Mouse (Mus musculus) forebrain, postnatal 0 days (tissue): ENCODE measurements around the gene Zfp324. TPM values are rescaled to one million over a fixed set of nuclear protein-coding genes. Genes with fewer than 3 reads are reported as not detected.

ENCODE experiments used
- ATAC-seq: fragments of 200-750 bp; cut with Nextera tagmentation; 2 replicates; pipeline ENCODE4 v1.8.0; 2017; ENCODE audit warnings: mild to moderate bottlenecking, moderate library complexity
- DNase-seq: peaks from one replicate; pipeline ENCODE4 v3.0.0-alpha.2; 2015
- H3K27ac ChIP-seq: fragments of 300-500 bp; sonication (generic); 2 replicates; pipeline ENCODE4 v1.5.1; 2014; ENCODE audit warnings: low read depth, mild to moderate bottlenecking, antibody characterized with exemption, low read length, moderate library complexity, mixed read lengths
- H3K27me3 ChIP-seq: fragments of 300-500 bp; sonication (generic); 2 replicates; pipeline ENCODE4 v1.6.1; 2014; ENCODE audit warnings: mild to moderate bottlenecking, low read length, mixed read lengths; ENCODE audit not compliant: insufficient read depth
- H3K36me3 ChIP-seq: fragments of 300-500 bp; sonication (generic); 2 replicates; pipeline ENCODE4 v1.6.1; 2014; ENCODE audit warnings: mild to moderate bottlenecking, moderate library complexity; ENCODE audit not compliant: insufficient read depth
- H3K4me1 ChIP-seq: fragments of 300-500 bp; sonication (generic); 2 replicates; pipeline ENCODE4 v1.6.1; 2014; ENCODE audit warnings: antibody characterized with exemption; ENCODE audit not compliant: insufficient read depth
- H3K4me2 ChIP-seq: fragments of 300-500 bp; sonication (generic); 2 replicates; pipeline ENCODE4 v1.6.1; 2014; ENCODE audit warnings: low read depth, mild to moderate bottlenecking, moderate library complexity
- H3K4me3 ChIP-seq: fragments of 300-500 bp; sonication (generic); 2 replicates; pipeline ENCODE4 v1.5.1; 2014; ENCODE audit warnings: low read depth, low read length, mixed read lengths
- H3K9ac ChIP-seq: fragments of 300-500 bp; sonication (generic); 2 replicates; pipeline ENCODE4 v1.6.1; 2014; ENCODE audit warnings: mild to moderate bottlenecking
- H3K9me3 ChIP-seq: fragments of 300-500 bp; sonication (generic); 2 replicates; pipeline ENCODE4 v1.6.1; 2016; ENCODE audit warnings: low read length
- CTCF ChIP-seq: sonication (generic); IDR thresholded peaks from 2 replicates; pipeline ENCODE4 v1.5.1; 2016; ENCODE audit warnings: antibody characterized with exemption, control low read depth, low read depth
- WGBS: fragments of 180-500 bp; shearing (Covaris S2); extraction: QIAGEN DNeasy Blood & Tissue Kit; methylation state at CpG from one replicate; pipeline ENCODE4 v1.1.7; 2014; 5-methylcytosine and 5-hydroxymethylcytosine counted together
- polyA plus RNA-seq: library from polyadenylated mRNA; unstranded; fragments of >200 nt; fragmentation: Nextera tagmentation; extraction: Ambion mirVana; gene quantifications from 2 replicates; pipeline ENCODE4 v1.2.1, GENCODE M21; 2015
- total RNA-seq: library from RNA; depleted of rRNA; stranded (reverse); fragments of >200 nt; gene quantifications from 2 replicates; pipeline ENCODE4 v1.2.3, GENCODE M21; 2014; rRNA removed

The Zfp324 gene
- total and polyA plus RNA-seq, 2 experiments from 2014 or later: 8.8 to 32.9 TPM

- Histone ChIP-seq H3K4me1 (0 out of 2 replicates have a peak, but pooled peaks cover 6% of the 10 kb centered on the region), H3K36me3 (peaks cover 32% of the 10 kb centered on the region), H3K9ac (peak overlapping the region; percentile 86), H3K4me3 (peak overlapping the region; percentile 79), H3K27me3 (no peaks in the 10 kb centered on the region), H3K27ac (peak overlapping the region; percentile 95), H3K4me2 (peak overlapping the region; percentile 74), H3K9me3 (no peaks in the 10 kb centered on the region)
- DNase-seq: peak; percentile 97
- ATAC-seq: peak; percentile 93
- TF ChIP-seq CTCF: peak; percentile 89
- WGBS: under 1% methylated on average over 42 of the region's 42 CpGs
Observed at GRCm38 (mm10) chr7:13009143-13010004, 43.7 kb downstream of the Zfp324 start.

- peak within 1 kb of the TSS; percentile 95 for H3K27ac ChIP-seq
- no peaks in the 10 kb centered on the region for H3K27me3 ChIP-seq
- peak within 1 kb of the TSS; percentile 74 for H3K4me2 ChIP-seq
- peak within 1 kb of the TSS; percentile 79 for H3K4me3 ChIP-seq
- peaks cover 25% of the 10 kb centered on the region for H3K36me3 ChIP-seq
- no peak for DNase-seq
- 10% methylated on average over 26 of the region's 26 CpGs for WGBS
- H3K4me1 ChIP-seq: 0 out of 2 replicates have a peak, but pooled peaks cover 6% of the 10 kb centered on the region
- peak within 1 kb of the TSS; percentile 86 for H3K9ac ChIP-seq
- H3K9me3 ChIP-seq: no peaks in the 10 kb centered on the region
- TF ChIP-seq CTCF: no peak
- no peak for ATAC-seq
Observed at GRCm38 (mm10) chr7:13010005-13010908, 44.6 kb downstream of the Zfp324 start, which contains the start of gene Zbtb45. TSS of gene Zbtb45 (minus strand) at chr7:13010034.

DNA sequence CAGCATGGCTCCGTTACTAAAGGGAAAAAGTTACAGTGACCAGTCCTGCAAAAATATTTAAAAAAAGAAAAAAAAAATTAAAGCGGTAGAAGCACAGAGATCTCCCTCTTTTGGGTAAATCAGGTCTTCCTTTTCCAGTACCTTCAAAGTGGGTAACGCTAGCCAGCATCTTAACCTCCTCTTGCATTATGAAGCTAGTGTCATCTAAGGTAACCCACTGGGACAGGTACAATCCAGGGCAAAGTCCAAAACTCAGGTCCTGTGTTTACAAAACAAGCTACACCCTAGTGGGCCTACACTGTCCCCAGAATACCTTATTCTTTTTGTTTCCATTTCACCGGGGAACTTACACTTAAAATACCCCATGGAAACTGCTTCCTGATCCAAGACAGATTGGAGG lies 48.0 kb downstream of the Zfp324 start:
- Histone ChIP-seq H3K4me3 (no peak overlapping the region), H3K9me3 (no peaks in the 10 kb centered on the region), H3K4me1 (0 out of 2 replicates have a peak, but pooled peaks cover 6% of the 10 kb centered on the region), H3K4me2 (no peak overlapping the region), H3K36me3 (no peaks in the 10 kb centered on the region), H3K9ac (no peak overlapping the region), H3K27me3 (no peaks in the 10 kb centered on the region), H3K27ac (no peak overlapping the region)
- TF ChIP-seq CTCF: no peak
- DNase-seq (no peak), ATAC-seq (no peak)
- 67% methylated on average over 4 of the region's 4 CpGs for WGBS

GRCm38 (mm10) chr7:13014275-13014839 lies 48.7 kb downstream of the Zfp324 start:
- 0 out of 2 replicates have a peak, but pooled peaks cover 6% of the 10 kb centered on the region for H3K4me1 ChIP-seq
- ATAC-seq: no peak
- H3K4me2 ChIP-seq: no peak overlapping the region
- WGBS: 40% methylated on average over 6 of the region's 6 CpGs
- no peak for DNase-seq
- no peaks in the 10 kb centered on the region for H3K27me3 ChIP-seq
- no peak for TF ChIP-seq CTCF
- H3K27ac ChIP-seq: no peak overlapping the region
- H3K9ac ChIP-seq: no peak overlapping the region
- H3K4me3 ChIP-seq: no peak overlapping the region
- no peaks in the 10 kb centered on the region for H3K36me3 ChIP-seq
- no peaks in the 10 kb centered on the region for H3K9me3 ChIP-seq

- no peak for DNase-seq
- Histone ChIP-seq H3K27ac (no peak overlapping the region), H3K4me1 (0 out of 2 replicates have a peak, but pooled peaks cover 5% of the 10 kb centered on the region), H3K4me3 (no peak overlapping the region), H3K36me3 (no peaks in the 10 kb centered on the region), H3K9ac (no peak overlapping the region), H3K9me3 (no peaks in the 10 kb centered on the region), H3K4me2 (no peak overlapping the region), H3K27me3 (no peaks in the 10 kb centered on the region)
- no peak for TF ChIP-seq CTCF
- 86% methylated on average over 1 of the region's 1 CpGs for WGBS
- ATAC-seq: no peak
Observed at GRCm38 (mm10) chr7:13015217-13015616, 49.6 kb downstream of the Zfp324 start.

DNA sequence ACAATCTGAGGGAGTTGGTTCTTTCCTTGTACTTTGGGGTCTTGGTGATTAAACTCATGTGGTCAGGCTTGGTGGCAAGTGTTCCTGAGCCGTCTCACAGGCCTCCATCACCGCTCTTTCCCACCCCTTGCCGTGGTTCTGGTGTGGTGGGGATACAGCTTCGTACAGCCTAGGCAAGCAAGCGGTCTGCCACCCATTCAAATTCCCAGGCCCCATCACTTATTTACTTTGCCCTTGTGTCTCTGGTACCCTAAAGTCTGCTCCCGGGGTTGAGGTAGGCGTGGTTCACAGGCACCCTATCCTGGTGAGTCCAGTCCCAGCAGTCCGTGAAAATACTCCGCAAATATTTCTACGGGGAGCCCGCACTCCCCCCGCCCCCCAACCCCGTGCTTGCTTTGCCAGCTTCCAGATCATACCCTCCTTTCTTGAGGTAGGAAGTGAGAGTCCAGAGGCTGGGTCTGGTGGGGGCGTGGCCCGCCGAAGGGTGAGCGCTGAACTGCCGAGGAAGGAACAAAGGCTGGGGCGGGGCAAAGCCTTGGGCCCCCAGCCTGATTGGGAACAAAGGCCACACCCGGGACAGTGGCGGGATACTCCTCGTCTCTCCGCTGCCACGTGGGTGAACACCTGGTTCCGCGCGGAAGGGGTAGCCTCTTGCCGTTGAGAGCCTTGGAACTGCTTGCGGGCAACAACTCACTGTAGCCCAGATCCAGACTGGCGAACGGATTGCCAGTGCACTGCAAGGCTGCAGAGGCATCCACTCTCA lies 57.3 kb downstream of the Zfp324 start:
- TF ChIP-seq CTCF: no peak
- peak overlapping the region; percentile 89 for H3K4me3 ChIP-seq
- WGBS: 3% methylated on average over 31 of the region's 31 CpGs
- peaks cover 11% of the 10 kb centered on the region for H3K4me1 ChIP-seq
- ATAC-seq (0 out of 2 replicates have a peak, but pooled peaks have one; percentile 1), DNase-seq (peak; percentile 69)
- peak overlapping the region; percentile 82 for H3K9ac ChIP-seq
- H3K27me3 ChIP-seq: no peaks in the 10 kb centered on the region
- H3K36me3 ChIP-seq: peaks cover 19% of the 10 kb centered on the region
- H3K27ac ChIP-seq: peak overlapping the region; percentile 99
- no peaks in the 10 kb centered on the region for H3K9me3 ChIP-seq
- peak overlapping the region; percentile 95 for H3K4me2 ChIP-seq

Other genes with a start within 250 kb of the Zfp324 start
- 0.10 and 0.15 TPM in 2 replicates for gene Vmn2r56, start 230.8 kb upstream of the Zfp324 start, total RNA-seq
- gene Vmn2r56, start 230.8 kb upstream of the Zfp324 start, polyA plus RNA-seq: 0.02 TPM in 1 of 2 replicates, not detected in the other
- gene Zscan18, start 162.2 kb upstream of the Zfp324 start, total RNA-seq: 28.4 and 36.7 TPM in 2 replicates
- gene Zscan18, start 162.2 kb upstream of the Zfp324 start, polyA plus RNA-seq: 13.3 and 17.8 TPM in 2 replicates
- 20.6 and 26.6 TPM in 2 replicates for gene Zfp329, start 147.0 kb upstream of the Zfp324 start, total RNA-seq
- 8.1 and 14.2 TPM in 2 replicates for gene Zfp329, start 147.0 kb upstream of the Zfp324 start, polyA plus RNA-seq
- gene Zfp110, start 131.1 kb upstream of the Zfp324 start, total RNA-seq: 34.9 and 43.2 TPM in 2 replicates
- 15.4 and 18.5 TPM in 2 replicates for gene Zfp110, start 131.1 kb upstream of the Zfp324 start, polyA plus RNA-seq
- 17.7 and 18.5 TPM in 2 replicates for gene Zfp128, start 84.7 kb upstream of the Zfp324 start, total RNA-seq
- 1.5 and 2.0 TPM in 2 replicates for gene Zfp128, start 84.7 kb upstream of the Zfp324 start, polyA plus RNA-seq
- gene Zscan22, start 68.0 kb upstream of the Zfp324 start, total RNA-seq: 7.0 and 8.3 TPM in 2 replicates
- 2.8 and 3.5 TPM in 2 replicates for gene Zscan22, start 68.0 kb upstream of the Zfp324 start, polyA plus RNA-seq
- gene Rps5, start 43.5 kb upstream of the Zfp324 start, total RNA-seq: 1,758 and 2,185 TPM in 2 replicates
- gene Rps5, start 43.5 kb upstream of the Zfp324 start, polyA plus RNA-seq: 679 and 877 TPM in 2 replicates
- gene Rnf225, start 38.4 kb upstream of the Zfp324 start, total RNA-seq: 1.7 and 1.8 TPM in 2 replicates
- 0.36 and 0.75 TPM in 2 replicates for gene Rnf225, start 38.4 kb upstream of the Zfp324 start, polyA plus RNA-seq
- gene Zfp446, start 12.0 kb downstream of the Zfp324 start, total RNA-seq: 7.5 and 13.0 TPM in 2 replicates
- 6.0 and 8.2 TPM in 2 replicates for gene Zfp446, start 12.0 kb downstream of the Zfp324 start, polyA plus RNA-seq
- 0.23 and 0.43 TPM in 2 replicates for gene Slc27a5, start 32.4 kb downstream of the Zfp324 start, total RNA-seq
- 0.08 and 0.18 TPM in 2 replicates for gene Slc27a5, start 32.4 kb downstream of the Zfp324 start, polyA plus RNA-seq
- 430 and 485 TPM in 2 replicates for gene Trim28, start 33.3 kb downstream of the Zfp324 start, total RNA-seq
- 209 and 211 TPM in 2 replicates for gene Trim28, start 33.3 kb downstream of the Zfp324 start, polyA plus RNA-seq
- 32.8 and 33.3 TPM in 2 replicates for gene Zbtb45, start 44.2 kb downstream of the Zfp324 start, total RNA-seq
- 25.0 and 29.3 TPM in 2 replicates for gene Zbtb45, start 44.2 kb downstream of the Zfp324 start, polyA plus RNA-seq
- 131 and 160 TPM in 2 replicates for gene Chmp2a, start 69.0 kb downstream of the Zfp324 start, total RNA-seq
- 210 and 239 TPM in 2 replicates for gene Chmp2a, start 69.0 kb downstream of the Zfp324 start, polyA plus RNA-seq
- 336 and 344 TPM in 2 replicates for gene Ube2m, start 72.4 kb downstream of the Zfp324 start, total RNA-seq
- 130 and 132 TPM in 2 replicates for gene Ube2m, start 72.4 kb downstream of the Zfp324 start, polyA plus RNA-seq
- 11.8 and 15.1 TPM in 2 replicates for gene Mzf1, start 88.9 kb downstream of the Zfp324 start, total RNA-seq
- 10.1 and 12.9 TPM in 2 replicates for gene Mzf1, start 88.9 kb downstream of the Zfp324 start, polyA plus RNA-seq
- 0.14 and 0.23 TPM in 2 replicates for gene Vmn1r85, start 129.3 kb downstream of the Zfp324 start, total RNA-seq
- 0.05 and 0.12 TPM in 2 replicates for gene Vmn1r85, start 129.3 kb downstream of the Zfp324 start, polyA plus RNA-seq
- not detected in 2 replicates for gene Vmn1r86, start 154.1 kb downstream of the Zfp324 start, total RNA-seq
- not detected in 2 replicates for gene Vmn1r86, start 154.1 kb downstream of the Zfp324 start, polyA plus RNA-seq
- gene Vmn1r87, start 174.3 kb downstream of the Zfp324 start, total RNA-seq: not detected in 2 replicates
- gene Vmn1r87, start 174.3 kb downstream of the Zfp324 start, polyA plus RNA-seq: not detected in 2 replicates
- not detected in 2 replicates for gene Vmn1r88, start 193.7 kb downstream of the Zfp324 start, total RNA-seq
- gene Vmn1r88, start 193.7 kb downstream of the Zfp324 start, polyA plus RNA-seq: not detected in 2 replicates
- gene Vmn1r89, start 247.2 kb downstream of the Zfp324 start, total RNA-seq: not detected in 2 replicates
- gene Vmn1r89, start 247.2 kb downstream of the Zfp324 start, polyA plus RNA-seq: not detected in 2 replicates